In the genomic region with DNA sequence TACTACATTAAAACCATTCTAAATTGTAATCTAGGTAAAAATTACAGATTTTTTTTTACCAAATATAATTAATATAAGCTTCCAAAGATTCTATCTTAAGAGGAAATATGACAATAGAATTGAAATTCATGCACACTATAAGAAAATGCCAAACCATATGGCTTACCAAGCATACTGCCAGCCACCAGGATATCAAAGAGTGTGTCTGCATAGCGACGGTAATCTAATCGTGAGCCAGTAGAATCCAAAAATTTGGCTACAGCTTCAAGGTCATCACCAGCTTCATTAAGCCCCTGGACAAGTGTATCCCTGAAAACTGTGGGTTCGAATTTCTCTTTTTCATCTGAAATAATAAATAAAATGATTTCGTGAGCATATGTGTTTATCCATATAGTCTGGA, we compare ENCODE assay signal across 25 mouse cellular contexts. TPM values are rescaled to one million over a fixed set of nuclear protein-coding genes. Genes with fewer than 3 reads are reported as not detected.
A peak's percentile ranks its signal among the peaks of the same experiment; 100 is the strongest.
DNase-seq lines count a peak whose midpoint lies in the region; ATAC-seq lines count a peak whose summit lies in the region.
"Had no signal": no experiment of that assay in that cellular context is flagged by ENCODE, and none has a peak within 500 bp of the region (broad histone marks: within the 10 kb centered on the region; RNA-seq: fewer than 3 reads in every experiment).

No protein-coding gene starts in this region.

- no peaks in the 10 kb centered on the region for H3K9me3 ChIP-seq in forebrain, embryonic 14.5 days (replicated peaks; ENCODE audit: control insufficient read depth, low read length)
- no peaks in the 10 kb centered on the region for H3K9me3 ChIP-seq in forebrain, embryonic 12.5 days
- H3K9me3 ChIP-seq: embryonic facial prominence, embryonic 13.5 days; embryonic facial prominence, embryonic 15.5 days; forebrain, embryonic 10.5 days; forebrain, embryonic 13.5 days; G1E had no signal

- DNase-seq in cerebellum, adult 11-12 months: peak; percentile 19
- no peak for DNase-seq in cerebellum, adult 8-10 months
- peak; percentile 44 for DNase-seq in cerebellum, adult 9-10 months
- peak; percentile 4 for DNase-seq in forebrain, embryonic 14.5 days (ENCODE audit: low spot score)
- peak; percentile 20 to 26 for DNase-seq in cerebellum, postnatal 36 days
- DNase-seq in layer of hippocampus, postnatal 10 days (ENCODE audit: low spot score in 2 of 2): no peak
- DNase-seq: adrenal gland, adult 8-10 months; adrenal gland, postnatal 14 days; adrenal gland, postnatal 36 days; B cell, adult 2 months; embryo, embryonic 11 days; gastrocnemius, adult 2 months had no signal

- H3K36me3 ChIP-seq in forebrain, embryonic 14.5 days (ENCODE audit: control insufficient read depth, insufficient read depth, low read length): peaks cover 44% of the 10 kb centered on the region
- peaks cover 34% of the 10 kb centered on the region for H3K36me3 ChIP-seq in forebrain, embryonic 12.5 days (replicated peaks)

- ATAC-seq in cerebellum, adult (ENCODE audit: insufficient number of reproducible peaks, low FRiP score, low TSS enrichment): no peak
- ATAC-seq in forebrain, embryonic 14.5 days: no peak
- no peak for ATAC-seq in forebrain, embryonic 12.5 days (ENCODE audit: low FRiP score)
- ATAC-seq: activated CD4-positive, CD25-positive, alpha-beta regulatory T cell, adult 4 months; CD4-positive, CD25-positive, alpha-beta regulatory T cell, adult 4 months; forebrain, embryonic 13.5 days; forebrain, embryonic 16.5 days; Patski had no signal

- no peaks in the 10 kb centered on the region for H3K4me1 ChIP-seq in forebrain, embryonic 14.5 days (ENCODE audit: control insufficient read depth, insufficient read depth, low read length)
- no peaks in the 10 kb centered on the region for H3K4me1 ChIP-seq in forebrain, embryonic 12.5 days
- H3K4me1 ChIP-seq: embryonic facial prominence, embryonic 13.5 days; embryonic facial prominence, embryonic 15.5 days; forebrain, embryonic 10.5 days had no signal

- no peak overlapping the region for H3K9ac ChIP-seq in forebrain, embryonic 14.5 days (ENCODE audit: low read length)
- H3K9ac ChIP-seq in forebrain, embryonic 12.5 days: no peak overlapping the region
- H3K9ac ChIP-seq: embryonic facial prominence, embryonic 13.5 days; embryonic facial prominence, embryonic 15.5 days; forebrain, embryonic 13.5 days had no signal

- WGBS in forebrain, embryonic 14.5 days: 88% methylated on average over 5 of the region's 5 CpGs
- 98% methylated on average over 5 of the region's 5 CpGs for WGBS in forebrain, embryonic 12.5 days

- no peak overlapping the region for H3K27ac ChIP-seq in forebrain, embryonic 14.5 days (ENCODE audit: low read depth, low read length)
- no peak overlapping the region for H3K27ac ChIP-seq in forebrain, embryonic 12.5 days
- H3K27ac ChIP-seq: embryonic facial prominence, embryonic 13.5 days; embryonic facial prominence, embryonic 15.5 days; forebrain, embryonic 10.5 days; forebrain, embryonic 13.5 days; gastrocnemius, adult 2 months had no signal

- H3K4me2 ChIP-seq in forebrain, embryonic 14.5 days (ENCODE audit: low read length): no peak overlapping the region
- no peak overlapping the region for H3K4me2 ChIP-seq in forebrain, embryonic 12.5 days
- H3K4me2 ChIP-seq: embryonic facial prominence, embryonic 13.5 days; embryonic facial prominence, embryonic 15.5 days; forebrain, embryonic 13.5 days had no signal

- H3K4me3 ChIP-seq in forebrain, embryonic 14.5 days (ENCODE audit: low read depth, low read length): no peak overlapping the region
- H3K4me3 ChIP-seq in forebrain, embryonic 12.5 days (replicated peaks): no peak overlapping the region
- H3K4me3 ChIP-seq: embryonic facial prominence, embryonic 13.5 days; embryonic facial prominence, embryonic 15.5 days; erythroblast, embryonic 14.5 days; forebrain, embryonic 10.5 days; forebrain, embryonic 13.5 days; gastrocnemius, adult 2 months had no signal

- no peaks in the 10 kb centered on the region for H3K27me3 ChIP-seq in forebrain, embryonic 14.5 days (replicated peaks; ENCODE audit: control insufficient read depth, insufficient read depth, low read length)
- H3K27me3 ChIP-seq in forebrain, embryonic 12.5 days: no peaks in the 10 kb centered on the region
- H3K27me3 ChIP-seq: CH12.LX; embryonic facial prominence, embryonic 13.5 days; embryonic facial prominence, embryonic 15.5 days; forebrain, embryonic 13.5 days; Patski had no signal

RNA-seq across cellular contexts. Expression of a gene that starts 27.1 kb away (rescaled TPM):
- polyA plus RNA-seq in forebrain, embryonic 14.5 days (2014; fragmentation: Nextera tagmentation; extraction: Ambion mirVana): 55.4 and 70.3 TPM in 2 replicates
- polyA plus RNA-seq in forebrain, embryonic 12.5 days (2016; fragmentation: Nextera tagmentation; extraction: Ambion mirVana): 32.1 and 34.2 TPM in 2 replicates
- 10 to 100 TPM; 53.7 to 55.5 TPM for total RNA-seq in layer of hippocampus, postnatal 10 days (2021)

RNA-seq across cellular contexts. Expression of a gene that starts 28.1 kb away (rescaled TPM):
- 541 and 574 TPM in 2 replicates for polyA plus RNA-seq in forebrain, embryonic 14.5 days (2014; fragmentation: Nextera tagmentation; extraction: Ambion mirVana)
- 309 and 332 TPM in 2 replicates for polyA plus RNA-seq in forebrain, embryonic 12.5 days (2016; fragmentation: Nextera tagmentation; extraction: Ambion mirVana)
- 100 to 1,000 TPM; 140 to 147 TPM for total RNA-seq in layer of hippocampus, postnatal 10 days (2021)

Comparison
In these comparisons a context has a peak if more than half of its experiments do, and no peak if none do; other contexts are left out.
1. DNase-seq: peak in cerebellum, adult 11-12 months (single experiment), cerebellum, adult 9-10 months (single experiment), forebrain, embryonic 14.5 days (single experiment) and cerebellum, postnatal 36 days (2 of 2); none in cerebellum, adult 8-10 months (single experiment) and layer of hippocampus, postnatal 10 days (0 of 2).